Mouse (Mus musculus): ENCODE measurements around the gene Dab1.

- TF ChIP-seq EP300 (IDR thresholded peaks at IDR 0.05; ENCODE audit: low read depth) (no peak), CTCF (IDR thresholded peaks at IDR 0.05; ENCODE audit: low read depth) (no peak)
Measured at GRCm38 (mm10) chr4:104691026-104691425, 1071.9 kb downstream of the Dab1 start.
